Mouse (Mus musculus) limb, embryonic 12.5 days (tissue): ENCODE measurements around the gene Gpr180. TPM values are rescaled to one million over a fixed set of nuclear protein-coding genes. Genes with fewer than 3 reads are reported as not detected.
"Not testable (repeated sequence)": the region's sequence is repeated elsewhere in the genome, so short reads cannot be mapped to it uniquely, and the experiment has no call there.

Experiments
- ATAC-seq: fragments of 200-750 bp; cut with Nextera tagmentation; 2 replicates; pipeline ENCODE4 v1.8.0; 2017; ENCODE audit warnings: low read depth, moderate TSS enrichment; ENCODE audit not compliant: insufficient number of reproducible peaks, insufficient read depth, low FRiP score, low TSS enrichment
- H3K27ac ChIP-seq: fragments of 300-500 bp; sonication (generic); 2 replicates; pipeline ENCODE4 v1.5.1; 2016; ENCODE audit warnings: mild to moderate bottlenecking, moderate library complexity
- H3K27me3 ChIP-seq: fragments of 300-500 bp; sonication (generic); 2 replicates; pipeline ENCODE4 v1.6.1; 2016; ENCODE audit warnings: mild to moderate bottlenecking, moderate library complexity
- H3K36me3 ChIP-seq: fragments of 300-500 bp; sonication (generic); 2 replicates; pipeline ENCODE4 v1.6.1; 2016; ENCODE audit warnings: mild to moderate bottlenecking, moderate library complexity
- H3K4me1 ChIP-seq: fragments of 300-500 bp; sonication (generic); replicated peaks from 2 replicates; pipeline ENCODE4 v1.6.1; 2016
- H3K4me2 ChIP-seq: fragments of 300-500 bp; sonication (generic); 2 replicates; pipeline ENCODE4 v1.6.1; 2016; ENCODE audit warnings: mild to moderate bottlenecking, moderate library complexity
- H3K4me3 ChIP-seq: fragments of 300-500 bp; sonication (generic); replicated peaks from 2 replicates; pipeline ENCODE4 v1.5.1; 2016; ENCODE audit warnings: mild to moderate bottlenecking
- H3K9ac ChIP-seq: fragments of 300-500 bp; sonication (generic); replicated peaks from 2 replicates; pipeline ENCODE4 v1.6.1; 2016; ENCODE audit warnings: mild to moderate bottlenecking, moderate library complexity
- H3K9me3 ChIP-seq: fragments of 300-500 bp; sonication (generic); 2 replicates; pipeline ENCODE4 v1.6.1; 2016; ENCODE audit warnings: mild to moderate bottlenecking, moderate library complexity
- WGBS: fragments of 180-500 bp; shearing (Covaris S2); methylation state at CpG from one replicate; pipeline ENCODE4 v1.1.7; 2016; 5-methylcytosine and 5-hydroxymethylcytosine counted together
- polyA plus RNA-seq: library from polyadenylated mRNA; unstranded; fragments of >200 nt; fragmentation: Nextera tagmentation; extraction: Ambion mirVana; gene quantifications from 2 replicates; pipeline ENCODE4 v1.2.1, GENCODE M21; 2016

The Gpr180 gene
- 53.3 and 54.2 TPM in 2 replicates for polyA plus RNA-seq

DNA sequence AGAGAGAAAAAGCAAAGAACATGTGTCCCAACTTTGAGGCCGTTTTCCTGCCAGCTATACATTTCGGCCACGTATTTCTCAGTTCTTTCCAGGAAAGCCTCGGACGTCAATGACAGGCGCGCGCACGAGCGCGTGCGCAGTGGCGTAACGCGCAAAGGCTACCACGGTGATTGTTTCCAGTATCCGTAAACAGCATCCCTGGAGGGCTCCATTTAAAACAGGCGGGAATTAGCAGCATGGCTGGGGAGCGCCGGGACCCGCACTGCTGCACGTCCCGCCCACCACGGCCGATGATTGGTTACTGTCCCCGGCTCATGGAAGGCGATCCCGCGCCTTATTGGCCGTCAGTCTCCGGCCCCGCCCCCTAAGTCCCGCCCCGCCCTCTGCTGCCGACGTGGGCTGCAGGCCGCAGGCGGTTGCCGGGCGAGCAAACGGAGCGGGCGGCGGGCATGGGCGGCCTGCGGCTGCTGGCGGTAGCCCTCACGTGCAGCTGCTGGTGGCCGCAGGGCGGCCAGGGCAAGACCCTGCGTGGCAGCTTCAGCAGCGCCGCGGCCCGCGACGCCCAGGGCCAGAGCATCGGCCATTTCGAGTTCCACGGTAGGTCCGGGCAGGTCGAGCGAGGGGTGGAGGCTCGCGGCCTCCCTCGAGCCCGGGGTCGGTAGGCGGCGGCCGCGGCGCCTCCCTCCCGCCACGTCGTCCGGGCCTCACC lies at the start of gene Gpr180:
Gene Gpr180, plus strand, starts transcription at position 415 of the 709 bp plus-strand sequence.
- ATAC-seq = peak; percentile 97
- Histone ChIP-seq H3K4me2 (peak within 1 kb of the TSS; percentile 73), H3K4me1 (peaks cover 11% of the 10 kb centered on the region), H3K9me3 (no peaks in the 10 kb centered on the region), H3K27me3 (no peaks in the 10 kb centered on the region), H3K4me3 (peak within 1 kb of the TSS; percentile 82), H3K36me3 (peaks cover 28% of the 10 kb centered on the region), H3K27ac (peak within 1 kb of the TSS; percentile 72), H3K9ac (peak within 1 kb of the TSS; percentile 89)
- WGBS = under 1% methylated on average over 75 of the region's 77 CpGs

GRCm38 (mm10) chr14:118088437-118089207 lies 48.3 kb upstream of the Gpr180 start:
- Histone ChIP-seq H3K4me2 (peak overlapping the region; percentile 64), H3K4me1 (no peaks in the 10 kb centered on the region), H3K27ac (peak overlapping the region; percentile 67; the same call in 1 of the 2 replicates), H3K9ac (peak overlapping the region; percentile 50), H3K9me3 (no peaks in the 10 kb centered on the region), H3K36me3 (no peaks in the 10 kb centered on the region), H3K27me3 (peaks cover 18% of the 10 kb centered on the region; the same call in 1 of the 2 replicates), H3K4me3 (peak overlapping the region; percentile 58)
- peak; percentile 66 for ATAC-seq
- 14% methylated on average over 22 of the region's 22 CpGs for WGBS

GRCm38 (mm10) chr14:118089215-118089805 lies 47.6 kb upstream of the Gpr180 start:
- Histone ChIP-seq H3K27ac (peak overlapping the region; percentile 67; the same call in 1 of the 2 replicates), H3K9ac (peak overlapping the region; percentile 50), H3K36me3 (no peaks in the 10 kb centered on the region), H3K4me2 (peak overlapping the region; percentile 64), H3K4me1 (no peaks in the 10 kb centered on the region), H3K4me3 (peak overlapping the region; percentile 58), H3K27me3 (peaks cover 18% of the 10 kb centered on the region; the same call in 1 of the 2 replicates), H3K9me3 (no peaks in the 10 kb centered on the region)
- WGBS = under 1% methylated on average over 44 of the region's 44 CpGs
- ATAC-seq = peak; percentile 66

DNA sequence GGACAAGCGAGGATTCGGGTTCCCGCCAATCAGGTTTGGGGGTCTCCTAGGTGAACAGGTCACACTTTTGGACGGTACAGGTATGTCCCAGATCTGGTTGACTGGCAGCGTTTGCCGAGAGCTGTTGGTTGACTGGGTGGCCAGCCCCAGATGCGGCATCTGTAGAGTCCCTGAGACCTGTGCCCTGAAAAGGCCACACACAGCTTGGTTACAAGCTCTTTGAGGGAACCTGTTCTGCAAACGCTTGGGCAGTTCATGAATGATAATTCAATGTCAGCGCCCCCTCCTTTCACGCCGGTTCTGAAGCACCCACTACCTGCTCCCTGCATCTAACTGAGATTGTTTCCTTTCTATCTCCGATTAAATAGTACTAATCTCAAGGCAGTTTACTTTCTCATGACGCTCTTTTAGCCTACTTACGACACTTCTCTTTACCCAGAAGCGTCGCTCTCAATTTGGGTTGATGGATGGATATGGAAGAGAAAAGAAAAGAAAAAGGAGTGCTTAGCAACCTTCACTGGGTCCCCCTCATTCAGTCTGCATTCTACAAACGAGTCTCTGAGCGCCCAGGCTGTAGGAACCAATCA lies 47.1 kb upstream of the Gpr180 start:
- H3K4me2 ChIP-seq = peak overlapping the region; percentile 64
- WGBS = 2% methylated on average over 18 of the region's 18 CpGs
- no peak overlapping the region for H3K27ac ChIP-seq
- no peaks in the 10 kb centered on the region for H3K36me3 ChIP-seq
- H3K4me1 ChIP-seq = no peaks in the 10 kb centered on the region
- ATAC-seq = peak; percentile 69; the same call in 1 of the 2 replicates
- peak overlapping the region; percentile 58 for H3K4me3 ChIP-seq
- H3K9me3 ChIP-seq = no peaks in the 10 kb centered on the region
- peak overlapping the region; percentile 50 for H3K9ac ChIP-seq
- peaks cover 18% of the 10 kb centered on the region; the same call in 1 of the 2 replicates for H3K27me3 ChIP-seq

DNA sequence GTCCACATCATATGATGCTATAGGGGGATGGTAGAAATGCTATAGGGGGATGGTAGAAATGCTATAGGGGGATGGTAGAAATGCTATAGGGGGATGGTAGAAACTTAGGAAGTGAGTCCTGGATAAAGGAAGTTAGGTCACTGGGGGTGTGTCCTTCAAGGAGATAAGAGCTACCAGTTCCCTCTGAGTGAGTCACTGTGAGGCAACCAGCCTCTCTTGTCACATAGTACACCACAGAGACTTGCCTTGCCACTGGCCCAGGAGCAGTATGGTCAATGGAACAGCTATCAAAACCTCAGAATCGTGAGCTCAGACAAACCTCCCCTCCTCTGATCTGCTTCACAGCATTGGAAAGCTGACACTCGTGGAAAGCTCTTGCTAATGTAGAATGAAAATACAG lies 38.7 kb upstream of the Gpr180 start:
- no peak overlapping the region for H3K4me2 ChIP-seq
- no peaks in the 10 kb centered on the region for H3K9me3 ChIP-seq
- no peaks in the 10 kb centered on the region for H3K27me3 ChIP-seq
- ATAC-seq = no peak
- no peak overlapping the region for H3K27ac ChIP-seq
- no peaks in the 10 kb centered on the region for H3K36me3 ChIP-seq
- no peak overlapping the region for H3K9ac ChIP-seq
- 73% methylated on average over 2 of the region's 2 CpGs for WGBS
- H3K4me3 ChIP-seq = no peak overlapping the region
- H3K4me1 ChIP-seq = no peaks in the 10 kb centered on the region

- Histone ChIP-seq H3K9ac (no peak overlapping the region), H3K27ac (no peak overlapping the region), H3K36me3 (no peaks in the 10 kb centered on the region), H3K4me1 (no peaks in the 10 kb centered on the region), H3K27me3 (no peaks in the 10 kb centered on the region), H3K4me3 (no peak overlapping the region), H3K9me3 (no peaks in the 10 kb centered on the region), H3K4me2 (no peak overlapping the region)
- WGBS = 82% methylated on average over 14 of the region's 14 CpGs
- ATAC-seq = no peak
These were observed 35.5 kb upstream of the Gpr180 start for GRCm38 (mm10) chr14:118101227-118101990.

GRCm38 (mm10) chr14:118107479-118107878 lies 29.5 kb upstream of the Gpr180 start:
- WGBS = 93% methylated on average over 2 of the region's 2 CpGs
- not testable (repeated sequence) for H3K4me1 ChIP-seq, H3K27me3 ChIP-seq, H3K9me3 ChIP-seq, H3K27ac ChIP-seq, H3K4me2 ChIP-seq, H3K4me3 ChIP-seq, H3K9ac ChIP-seq, ATAC-seq
- H3K36me3 ChIP-seq = peaks cover 22% of the 10 kb centered on the region

GRCm38 (mm10) chr14:118113116-118113515 lies 23.8 kb upstream of the Gpr180 start:
- no peak overlapping the region for H3K9ac ChIP-seq

DNA sequence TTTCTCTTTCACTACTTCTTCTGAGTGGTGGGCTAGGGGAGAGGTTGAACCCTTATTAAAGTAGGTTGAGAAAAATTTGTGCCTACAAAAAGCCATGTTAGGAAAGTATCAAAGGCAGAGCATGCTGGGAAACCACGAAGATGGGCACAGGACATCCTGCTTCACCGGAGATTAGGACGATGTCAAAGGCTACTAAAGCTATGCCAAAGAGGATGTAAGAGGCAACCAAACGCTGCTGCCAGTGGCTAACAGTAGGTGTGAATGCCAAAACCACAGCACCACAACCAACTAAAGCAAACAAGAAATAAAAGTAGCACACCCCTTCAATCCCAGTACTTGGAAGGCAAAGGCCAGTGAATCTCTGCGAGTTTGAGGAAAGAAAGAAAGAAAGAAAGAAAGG lies 12.8 kb upstream of the Gpr180 start:
- Histone ChIP-seq H3K4me3 (no peak overlapping the region), H3K27me3 (no peaks in the 10 kb centered on the region), H3K4me2 (no peak overlapping the region), H3K9ac (no peak overlapping the region), H3K36me3 (peaks cover 95% of the 10 kb centered on the region), H3K4me1 (no peaks in the 10 kb centered on the region), H3K9me3 (no peaks in the 10 kb centered on the region), H3K27ac (no peak overlapping the region)
- WGBS = 85% methylated on average over 5 of the region's 5 CpGs
- ATAC-seq = no peak

More at GRCm38 (mm10) chr14:118113116-118113515, 23.8 kb upstream of the Gpr180 start:
- WGBS = 95% methylated on average over 6 of the region's 6 CpGs
- Histone ChIP-seq H3K4me3 (no peak overlapping the region), H3K27ac (no peak overlapping the region), H3K4me1 (no peaks in the 10 kb centered on the region), H3K9me3 (no peaks in the 10 kb centered on the region), H3K4me2 (no peak overlapping the region), H3K27me3 (no peaks in the 10 kb centered on the region), H3K36me3 (peaks cover 76% of the 10 kb centered on the region)
- no peak for ATAC-seq

DNA sequence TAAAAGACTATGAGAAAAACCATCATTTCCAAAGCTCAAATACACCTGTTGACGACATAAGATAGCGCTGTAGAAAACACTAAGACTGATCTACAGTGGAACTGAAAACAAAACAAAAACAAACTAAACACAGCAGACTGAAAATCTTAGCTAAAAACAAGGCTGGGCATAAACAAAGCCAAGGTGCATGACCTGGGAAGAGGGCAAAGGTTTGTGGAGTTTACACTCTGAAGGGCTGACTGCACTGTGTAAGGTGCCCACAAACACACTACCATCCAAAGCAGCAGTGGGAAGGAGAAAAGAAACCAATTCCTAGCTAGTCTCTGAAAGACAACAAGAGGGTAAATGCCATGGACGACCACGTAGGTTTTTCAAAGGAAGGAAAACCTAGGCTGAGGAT lies 12.2 kb upstream of the Gpr180 start:
- Histone ChIP-seq H3K36me3 (peaks cover 93% of the 10 kb centered on the region), H3K27ac (no peak overlapping the region), H3K4me2 (no peak overlapping the region), H3K9ac (no peak overlapping the region), H3K9me3 (no peaks in the 10 kb centered on the region), H3K4me1 (no peaks in the 10 kb centered on the region), H3K4me3 (no peak overlapping the region), H3K27me3 (no peaks in the 10 kb centered on the region)
- 90% methylated on average over 4 of the region's 4 CpGs for WGBS
- ATAC-seq = no peak
